Mouse (Mus musculus) lung, embryonic 16.5 days (tissue): ENCODE measurements around the gene Cnbp. TPM values are rescaled to one million over a fixed set of nuclear protein-coding genes. Genes with fewer than 3 reads are reported as not detected.

Experiments used
- polyA plus RNA-seq: library from polyadenylated mRNA; unstranded; fragments of >200 nt; fragmentation: Nextera tagmentation; extraction: Ambion mirVana; gene quantifications from 2 replicates; pipeline ENCODE4 v1.2.1, GENCODE M21; 2015

Cnbp gene
- polyA plus RNA-seq, 1 experiment from 2014 or later: 994 TPM

Other genes starting within 250 kb of the Cnbp start
- 13.5 and 14.3 TPM in 2 replicates for gene Aplf, start 178.9 kb downstream of the Cnbp start, polyA plus RNA-seq
- 4.5 and 5.3 TPM in 2 replicates for gene Efcc1, start 120.2 kb downstream of the Cnbp start, polyA plus RNA-seq
- gene Gp9, start 73.0 kb downstream of the Cnbp start, polyA plus RNA-seq: 3.4 and 7.1 TPM in 2 replicates
- 10.9 and 13.1 TPM in 2 replicates for gene Rab43, start 38.9 kb downstream of the Cnbp start, polyA plus RNA-seq
- 1.5 and 3.5 TPM in 2 replicates for gene Gm45140, start 15.3 kb downstream of the Cnbp start, polyA plus RNA-seq
- 33.8 and 47.6 TPM in 2 replicates for gene Isy1, start 12.3 kb downstream of the Cnbp start, polyA plus RNA-seq
- gene Copg1, start 36.7 kb upstream of the Cnbp start, polyA plus RNA-seq: 166 TPM in 2 replicates
- gene Hmces, start 62.8 kb upstream of the Cnbp start, polyA plus RNA-seq: 50.1 and 54.7 TPM in 2 replicates
- gene H1fx, start 130.5 kb upstream of the Cnbp start, polyA plus RNA-seq: 7.0 and 11.5 TPM in 2 replicates
- 220 and 223 TPM in 2 replicates for gene Rab7, start 194.2 kb upstream of the Cnbp start, polyA plus RNA-seq
- gene Rpn1, start 233.4 kb upstream of the Cnbp start, polyA plus RNA-seq: 382 and 419 TPM in 2 replicates